Mouse (Mus musculus) kidney, adult 2 months (tissue): ENCODE measurements around the gene Palb2. TPM values are rescaled to one million over a fixed set of nuclear protein-coding genes. Genes with fewer than 3 reads are reported as not detected.
A peak's percentile ranks its signal among the peaks of the same experiment; 100 is the strongest.

Source experiments
- DNase-seq: peaks from one replicate; pipeline ENCODE4 v3.0.0; 2021
- H3K27ac ChIP-seq: fragments of 200-500 bp; 2 replicates; pipeline ENCODE4 v1.5.1; 2012; ENCODE audit warnings: low read depth, low read length, control low read depth, inconsistent platforms; ENCODE audit not compliant: insufficient read depth
- H3K27me3 ChIP-seq: fragments of 200-500 bp; replicated peaks from 2 replicates; pipeline ENCODE4 v1.6.1; 2012; ENCODE audit warnings: mild to moderate bottlenecking, moderate library complexity, low read length, inconsistent platforms; ENCODE audit not compliant: control insufficient read depth, insufficient read depth
- H3K36me3 ChIP-seq: fragments of 200-500 bp; 2 replicates; pipeline ENCODE4 v1.6.1; 2012; ENCODE audit warnings: mild to moderate bottlenecking, moderate library complexity, low read length, inconsistent platforms; ENCODE audit not compliant: control insufficient read depth, insufficient read depth
- H3K4me1 ChIP-seq: fragments of 200-500 bp; 2 replicates; pipeline ENCODE4 v1.6.1; 2011; ENCODE audit warnings: low read length; ENCODE audit not compliant: control insufficient read depth, insufficient read depth
- H3K4me3 ChIP-seq: fragments of 200-500 bp; 2 replicates; pipeline ENCODE4 v1.5.1; 2011; ENCODE audit warnings: mild to moderate bottlenecking, low read depth, low read length, control low read depth; ENCODE audit not compliant: insufficient read depth
- CTCF ChIP-seq: fragments of 200-500 bp; conservative IDR thresholded peaks from 2 replicates; pipeline ENCODE4 v1.5.1; 2011; ENCODE audit warnings: low read depth, mild to moderate bottlenecking, control low read depth, low read length, moderate library complexity, mixed read lengths; ENCODE audit not compliant: insufficient read depth, insufficient read length
- POLR2A ChIP-seq: fragments of 200-500 bp; IDR thresholded peaks from one replicate; pipeline ENCODE4 v1.6.1; 2011; ENCODE audit warnings: low read depth, low read length, control low read depth
- WGBS: fragments of 180-500 bp; shearing (Covaris S2); methylation state at CpG from one replicate; pipeline ENCODE4 v1.1.7; 2018; 5-methylcytosine and 5-hydroxymethylcytosine counted together
- polyA plus RNA-seq: library from polyadenylated mRNA; depleted of rRNA; stranded (reverse); fragments of >200 nt; gene quantifications from 2 replicates; pipeline ENCODE4 v1.2.3, GENCODE M21; 2012

Palb2 gene
- polyA plus RNA-seq, 1 experiment = 0.59 TPM

- peak; percentile 69 for DNase-seq
- WGBS = 40% methylated on average over 4 of the region's 4 CpGs
- H3K4me3 ChIP-seq = no peak overlapping the region
These were observed 33.6 kb downstream of the Palb2 start for GRCm38 (mm10) chr7:122099222-122099621.

GRCm38 (mm10) chr7:122098009-122098408, 34.8 kb downstream of the Palb2 start:
- Histone ChIP-seq H3K4me1 (peaks cover 7% of the 10 kb centered on the region; the same call in 1 of the 2 replicates), H3K27me3 (no peaks in the 10 kb centered on the region), H3K27ac (no peak overlapping the region), H3K4me3 (no peak overlapping the region), H3K36me3 (peaks cover 4% of the 10 kb centered on the region; the same call in 1 of the 2 replicates)
- 84% methylated on average over 3 of the region's 3 CpGs for whole genome bisulfite sequencing
- no peak for DNase-seq
- TF ChIP-seq CTCF (no peak), POLR2A (no peak)

More at GRCm38 (mm10) chr7:122099222-122099621, 33.6 kb downstream of the Palb2 start:
- TF ChIP-seq CTCF = peak; percentile 88
- TF ChIP-seq POLR2A = no peak
- Histone ChIP-seq H3K27me3 (no peaks in the 10 kb centered on the region), H3K27ac (no peak overlapping the region), H3K4me1 (peaks cover 7% of the 10 kb centered on the region; the same call in 1 of the 2 replicates), H3K36me3 (peaks cover 3% of the 10 kb centered on the region; the same call in 1 of the 2 replicates)

GRCm38 (mm10) chr7:122094564-122095330, 38.0 kb downstream of the Palb2 start:
- Histone ChIP-seq H3K27me3 (no peaks in the 10 kb centered on the region), H3K4me3 (no peak overlapping the region), H3K27ac (no peak overlapping the region), H3K36me3 (peaks cover 11% of the 10 kb centered on the region), H3K4me1 (peaks cover 3% of the 10 kb centered on the region; the same call in 1 of the 2 replicates)
- DNase-seq = peak; percentile 14
- WGBS = 90% methylated on average over 2 of the region's 2 CpGs
- TF ChIP-seq CTCF (peak; percentile 31; the same call in 1 of the 2 replicates), POLR2A (no peak)

- H3K27me3 ChIP-seq = no peaks in the 10 kb centered on the region
- no peak for TF ChIP-seq CTCF
- TF ChIP-seq POLR2A = no peak
- H3K4me1 ChIP-seq = no peaks in the 10 kb centered on the region
- no peak for DNase-seq
- no peak overlapping the region for H3K4me3 ChIP-seq
- no peak overlapping the region for H3K27ac ChIP-seq
- 84% methylated on average over 11 of the region's 11 CpGs for WGBS
- H3K36me3 ChIP-seq = peaks cover 17% of the 10 kb centered on the region
These were observed 45.4 kb downstream of the Palb2 start for GRCm38 (mm10) chr7:122087195-122087982.

GRCm38 (mm10) chr7:122081071-122081470, 51.7 kb downstream of the Palb2 start:
- Histone ChIP-seq H3K27me3 (no peaks in the 10 kb centered on the region), H3K4me1 (no peaks in the 10 kb centered on the region), H3K4me3 (no peak overlapping the region), H3K36me3 (no peaks in the 10 kb centered on the region; the same call in none of the 2 replicates), H3K27ac (no peak overlapping the region)
- 94% methylated on average over 1 of the region's 1 CpGs for WGBS
- no peak for DNase-seq
- TF ChIP-seq POLR2A (no peak), CTCF (no peak)

GRCm38 (mm10) chr7:122079798-122080554, 52.8 kb downstream of the Palb2 start:
- 65% methylated on average over 8 of the region's 8 CpGs for WGBS
- H3K36me3 ChIP-seq = no peaks in the 10 kb centered on the region; the same call in 1 of the 2 replicates
- H3K4me3 ChIP-seq = no peak overlapping the region
- H3K4me1 ChIP-seq = no peaks in the 10 kb centered on the region
- no peaks in the 10 kb centered on the region for H3K27me3 ChIP-seq
- no peak overlapping the region for H3K27ac ChIP-seq
- TF ChIP-seq POLR2A (no peak), CTCF (no peak)
- peak; percentile 69 for DNase-seq
